Mouse (Mus musculus): ENCODE data around the gene Gm10377. TPM values are rescaled to one million over a fixed set of nuclear protein-coding genes. Genes with fewer than 3 reads are reported as not detected.
"Not testable (repeated sequence)": the region's sequence is repeated elsewhere in the genome, so short reads cannot be mapped to it uniquely, and the experiment has no call there.

Gm10377 gene
- not detected in 2 replicates for polyA plus RNA-seq (2016; fragmentation: Nextera tagmentation; extraction: Ambion mirVana)

- not testable (repeated sequence) for DNase-seq (ENCODE audit: extremely low spot score, low spot score); H3K4me1 ChIP-seq; H3K27ac ChIP-seq; H3K4me3 ChIP-seq; H3K27me3 ChIP-seq (ENCODE audit: poor library complexity, severe bottlenecking); H3K36me3 ChIP-seq (replicated peaks); H3K9me3 ChIP-seq
Measured at GRCm38 (mm10) chr14:42797887-42798286, at the start of gene Gm10377. Gm10377 (minus strand) TSS chr14:42797987.

DNA sequence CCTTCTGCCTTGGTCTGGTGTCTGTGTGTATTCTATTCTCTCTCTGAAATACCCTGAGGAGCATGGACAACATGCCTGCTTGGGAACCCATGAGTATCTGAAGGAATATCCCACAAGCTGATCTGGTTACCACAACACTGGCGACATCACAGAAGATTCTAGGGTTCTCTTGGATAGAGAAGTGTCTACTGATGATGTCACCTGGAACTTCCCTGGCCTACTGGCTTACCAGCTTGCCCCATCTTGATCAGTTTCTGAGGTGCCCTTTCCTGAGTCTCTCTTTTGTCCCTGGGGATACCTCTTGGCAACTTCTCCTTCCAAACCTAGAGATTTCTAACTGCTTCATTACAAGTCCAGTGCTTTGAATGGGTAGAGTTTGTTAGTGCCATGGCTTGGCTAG, 29.1 kb downstream of the Gm10377 start, which contains the start of gene Gm3015:
Gene Gm3015 (minus strand): TSS at position 101 of the 400 bp plus-strand sequence.
- H3K27me3 ChIP-seq (ENCODE audit: poor library complexity, severe bottlenecking); H3K4me3 ChIP-seq; H3K4me1 ChIP-seq; H3K36me3 ChIP-seq (replicated peaks); H3K9me3 ChIP-seq; H3K27ac ChIP-seq; DNase-seq (ENCODE audit: extremely low spot score, low spot score): not testable (repeated sequence)
- WGBS = no CpG with 5 or more reads among the region's 1 CpGs

Other genes starting within 250 kb of the Gm10377 start
- not detected in 2 replicates for gene Gm17124, start 198.1 kb downstream of the Gm10377 start, polyA plus RNA-seq (2016; fragmentation: Nextera tagmentation; extraction: Ambion mirVana)
- gene Gm3633, start 156.1 kb downstream of the Gm10377 start, polyA plus RNA-seq (2016; fragmentation: Nextera tagmentation; extraction: Ambion mirVana) = not detected in 2 replicates
- gene Gm10378, start 142.0 kb downstream of the Gm10377 start, polyA plus RNA-seq (2016; fragmentation: Nextera tagmentation; extraction: Ambion mirVana) = not detected in 2 replicates
- gene Gm3015, start 29.2 kb downstream of the Gm10377 start, polyA plus RNA-seq (2016; fragmentation: Nextera tagmentation; extraction: Ambion mirVana) = not detected in 2 replicates
- gene Gm21977, start 55.5 kb upstream of the Gm10377 start, polyA plus RNA-seq (2016; fragmentation: Nextera tagmentation; extraction: Ambion mirVana) = not detected in 2 replicates
- not detected in 2 replicates for gene Gm8082, start 195.6 kb upstream of the Gm10377 start, polyA plus RNA-seq (2016; fragmentation: Nextera tagmentation; extraction: Ambion mirVana)
- not detected in 2 replicates for gene Gm10376, start 217.6 kb upstream of the Gm10377 start, polyA plus RNA-seq (2016; fragmentation: Nextera tagmentation; extraction: Ambion mirVana)

Data from forebrain, embryonic 10.5 days (tissue).